Mouse (Mus musculus) forebrain, embryonic 14.5 days (tissue): ENCODE results near the gene Rcsd1. TPM values are rescaled to one million over a fixed set of nuclear protein-coding genes. Genes with fewer than 3 reads are reported as not detected.

Experiments
- microRNA-seq: library from miRNA; unstranded; fragments of <30 nt; microRNA quantifications from one replicate; pipeline ENCODE4, GENCODE M21; 2016
- polyA plus RNA-seq: library from polyadenylated mRNA; unstranded; fragments of >200 nt; fragmentation: Nextera tagmentation; extraction: Ambion mirVana; gene quantifications from 2 replicates; pipeline ENCODE4 v1.2.1, GENCODE M21; 2014

Gene Rcsd1
- polyA plus RNA-seq, 1 experiment from 2014 or later = 3.3 TPM

Small RNA genes lying within 50 kb of the gene (microRNA-seq; reads per million reads assigned to microRNA genes)
- not detected for gene Gm44458

Other genes with a start within 250 kb of the Rcsd1 start
- 13.4 and 17.1 TPM in 2 replicates for gene Dcaf6, start 249.3 kb downstream of the Rcsd1 start, polyA plus RNA-seq
- 190 and 197 TPM in 2 replicates for gene Mpc2, start 249.1 kb downstream of the Rcsd1 start, polyA plus RNA-seq
- gene Adcy10, start 224.6 kb downstream of the Rcsd1 start, polyA plus RNA-seq = 0.05 and 0.14 TPM in 2 replicates
- gene Mpzl1, start 75.2 kb downstream of the Rcsd1 start, polyA plus RNA-seq = 159 and 160 TPM in 2 replicates
- gene Creg1, start 54.0 kb upstream of the Rcsd1 start, polyA plus RNA-seq = 26.0 and 28.8 TPM in 2 replicates
- gene Cd247, start 78.9 kb upstream of the Rcsd1 start, polyA plus RNA-seq = 0.97 and 1.6 TPM in 2 replicates